Mouse (Mus musculus) thymus, postnatal 25 days (tissue): ENCODE measurements around the gene Wdr72.

Experiments
- DNase-seq: peaks from one replicate; pipeline ENCODE4 v3.0.0; 2022

Wdr72 gene

DNA sequence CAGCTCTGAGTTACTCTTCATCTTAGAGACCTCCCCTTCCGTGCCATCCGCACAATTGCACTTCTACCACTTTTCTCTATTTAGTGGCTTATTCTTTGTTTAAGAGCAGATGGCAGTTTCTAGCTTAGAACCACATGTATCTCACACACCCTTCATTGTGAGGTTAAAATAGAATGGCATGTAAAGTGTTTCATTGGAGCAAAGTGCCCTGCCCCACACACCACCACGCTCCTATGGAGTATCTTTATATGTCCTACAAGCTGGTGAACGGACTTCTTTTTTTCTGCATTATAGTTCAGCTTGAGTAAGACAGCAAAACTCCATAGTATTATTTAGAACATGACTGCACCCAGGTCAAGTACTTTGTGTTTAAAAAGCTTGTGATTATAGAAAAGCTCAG lies 137.9 kb downstream of the Wdr72 start:
- no peak for DNase-seq

DNA sequence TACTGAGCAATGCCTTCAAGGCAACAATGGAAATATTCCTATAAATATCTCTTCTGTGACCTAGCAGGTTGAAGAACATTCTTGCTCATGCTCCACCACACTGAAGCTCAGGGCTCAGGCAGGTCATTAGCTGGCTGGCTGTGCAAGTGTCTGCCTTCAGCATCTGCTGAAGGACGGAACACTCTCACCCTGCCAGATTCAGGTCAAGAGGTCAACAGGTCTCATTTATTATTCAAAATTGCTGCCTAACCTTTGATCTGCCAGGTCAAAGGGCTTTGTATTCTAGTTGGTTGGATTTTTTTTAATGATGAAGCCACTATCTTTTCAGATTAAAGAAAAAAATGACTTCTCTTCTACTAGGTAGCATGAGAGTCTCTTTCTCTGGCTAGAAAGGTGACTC lies 139.3 kb downstream of the Wdr72 start:
- no peak for DNase-seq

DNA sequence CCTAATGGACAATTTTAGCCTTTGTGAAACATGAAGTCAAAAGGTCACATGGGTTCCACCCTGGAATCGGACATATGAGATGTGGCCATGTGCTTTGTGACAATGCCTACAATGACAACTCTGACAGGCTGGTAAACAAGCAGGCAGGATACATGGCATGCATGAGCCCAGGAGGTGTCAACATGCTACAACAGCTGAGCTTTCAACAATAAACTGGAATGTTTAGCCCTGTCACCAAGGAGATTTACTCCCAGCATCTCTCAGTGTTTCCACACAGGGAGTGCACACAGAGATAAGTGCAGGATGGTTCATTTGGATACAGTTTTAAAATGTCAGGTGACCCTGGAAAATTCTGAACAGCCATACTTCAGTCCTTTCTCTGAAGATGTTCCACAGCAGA lies 140.4 kb downstream of the Wdr72 start:
- no peak for DNase-seq

DNA sequence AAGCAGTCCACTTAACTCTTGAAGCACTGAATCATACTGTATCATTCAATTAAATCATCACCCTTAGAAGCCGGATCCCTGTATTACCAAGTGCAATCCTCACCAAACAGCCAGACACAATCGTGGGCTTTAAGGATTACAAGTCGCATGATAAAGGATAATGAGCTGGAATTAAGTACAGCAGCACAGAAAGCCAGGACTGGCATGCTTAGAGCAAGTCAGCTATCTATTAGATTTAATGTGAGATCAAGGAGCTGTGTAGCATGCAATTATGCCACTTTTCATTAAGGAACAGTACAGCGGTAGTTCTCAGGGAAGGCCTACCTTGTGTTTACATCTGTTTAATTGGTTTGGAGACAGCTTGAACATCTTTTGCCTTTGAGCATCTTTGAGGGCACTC lies 148.2 kb downstream of the Wdr72 start:
- no peak for DNase-seq

DNA sequence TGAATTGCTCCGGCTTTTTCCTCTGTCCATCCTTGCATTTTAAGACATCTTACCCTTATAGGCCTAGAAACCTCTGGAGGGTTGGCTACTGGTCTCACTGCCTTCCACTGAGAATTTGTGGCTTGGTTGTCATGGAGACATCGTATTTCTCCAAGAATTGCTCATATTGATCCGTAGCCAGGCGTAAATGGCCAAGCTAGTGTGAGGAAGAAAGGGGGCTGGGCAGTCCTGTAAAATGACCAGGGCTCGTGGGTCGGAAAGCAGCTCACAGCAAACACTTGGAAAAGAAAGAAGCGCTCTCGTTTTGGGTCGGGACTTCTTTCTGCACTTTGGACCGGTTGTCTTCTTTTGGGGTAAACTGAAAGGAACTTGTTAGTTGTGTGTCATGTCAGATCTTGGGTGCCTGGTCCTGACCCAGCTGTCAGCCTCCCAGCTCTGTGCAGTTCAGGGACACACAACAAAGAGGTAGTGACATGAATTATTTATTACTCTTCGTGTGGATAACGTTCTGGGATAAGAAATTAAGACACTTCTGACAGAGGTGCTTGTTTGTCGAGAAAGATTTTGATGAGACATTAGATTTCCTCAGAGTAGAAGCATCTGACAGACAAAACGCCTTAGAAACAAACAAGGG lies 167.7 kb downstream of the Wdr72 start:
- no peak for DNase-seq

DNA sequence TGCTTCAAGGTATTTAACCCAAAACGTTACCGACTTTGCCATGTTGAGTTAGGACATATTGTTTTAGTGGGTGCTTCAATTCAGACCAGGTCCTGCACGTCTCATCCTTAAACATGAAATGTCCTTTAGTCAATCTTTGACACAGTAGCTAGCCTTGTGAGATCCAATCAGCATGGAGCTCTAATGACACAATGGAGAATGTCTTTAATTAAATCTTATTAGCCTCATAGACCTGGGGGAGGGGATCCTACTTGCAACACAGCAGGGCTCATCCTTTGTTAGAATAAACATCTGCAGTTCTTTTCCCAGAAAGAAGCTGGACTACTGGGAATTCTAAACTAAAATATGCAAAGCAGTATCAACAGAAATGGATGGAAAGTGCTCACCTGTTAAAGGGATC lies 171.9 kb downstream of the Wdr72 start:
- DNase-seq, result no peak

DNA sequence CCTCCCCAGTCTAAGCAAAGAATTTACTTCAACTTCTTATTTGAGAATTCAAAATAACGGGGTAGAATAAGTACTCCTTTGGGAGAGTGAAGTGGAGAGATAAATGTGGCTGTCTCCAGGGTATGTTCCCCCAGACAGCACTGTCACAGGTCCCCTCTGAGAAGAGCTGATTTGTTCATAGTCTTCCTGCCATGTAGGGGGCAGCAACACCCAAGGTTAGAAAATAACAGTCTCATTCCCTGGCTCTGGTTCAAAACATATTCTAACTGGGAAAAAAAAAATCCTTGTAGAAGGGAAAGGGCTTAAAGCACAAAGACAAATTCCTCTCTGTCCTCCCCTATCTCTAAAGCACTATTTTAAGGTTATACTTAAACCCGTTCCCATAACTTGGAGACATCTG lies 176.1 kb downstream of the Wdr72 start:
- no peak for DNase-seq

DNA sequence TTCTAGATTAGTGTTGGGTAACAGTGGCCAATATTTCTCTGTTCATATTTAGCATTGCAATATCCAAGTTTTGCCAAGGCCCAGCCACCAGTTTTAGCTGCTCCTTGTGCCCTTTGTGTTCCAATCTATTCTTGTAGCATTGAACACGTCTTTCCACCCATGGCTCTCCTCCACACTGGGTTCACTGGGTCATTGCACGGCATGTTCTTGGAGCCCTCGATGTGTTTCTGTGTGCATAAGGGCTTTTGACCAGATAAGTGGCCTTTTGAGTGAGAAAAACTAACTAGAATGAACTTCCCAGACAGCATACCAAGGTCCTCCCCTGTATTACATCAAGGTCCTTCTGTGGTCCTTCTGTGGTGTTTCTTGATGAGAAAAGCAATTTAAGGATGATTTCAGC lies 184.3 kb downstream of the Wdr72 start:
- DNase-seq, result no peak

DNA sequence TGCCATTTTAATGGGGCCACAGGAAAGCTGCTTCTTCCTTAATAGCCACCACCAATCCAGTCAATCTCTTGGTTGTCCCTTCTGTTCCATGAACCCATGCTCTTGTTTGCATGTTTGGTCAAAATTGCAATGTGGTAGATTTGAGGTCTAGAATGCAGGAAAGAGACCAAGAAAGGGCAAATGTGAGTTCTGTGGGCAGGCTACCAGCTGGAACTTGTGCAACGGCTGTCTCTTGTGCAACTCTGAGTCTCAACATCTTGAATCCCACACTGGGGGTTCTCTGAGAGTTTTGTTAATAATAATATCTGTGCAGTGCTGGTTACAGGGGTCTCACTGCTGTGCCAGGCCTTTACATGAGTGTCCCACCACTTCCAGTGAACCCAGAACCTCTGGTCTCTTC lies 208.6 kb downstream of the Wdr72 start:
- no peak for DNase-seq

DNA sequence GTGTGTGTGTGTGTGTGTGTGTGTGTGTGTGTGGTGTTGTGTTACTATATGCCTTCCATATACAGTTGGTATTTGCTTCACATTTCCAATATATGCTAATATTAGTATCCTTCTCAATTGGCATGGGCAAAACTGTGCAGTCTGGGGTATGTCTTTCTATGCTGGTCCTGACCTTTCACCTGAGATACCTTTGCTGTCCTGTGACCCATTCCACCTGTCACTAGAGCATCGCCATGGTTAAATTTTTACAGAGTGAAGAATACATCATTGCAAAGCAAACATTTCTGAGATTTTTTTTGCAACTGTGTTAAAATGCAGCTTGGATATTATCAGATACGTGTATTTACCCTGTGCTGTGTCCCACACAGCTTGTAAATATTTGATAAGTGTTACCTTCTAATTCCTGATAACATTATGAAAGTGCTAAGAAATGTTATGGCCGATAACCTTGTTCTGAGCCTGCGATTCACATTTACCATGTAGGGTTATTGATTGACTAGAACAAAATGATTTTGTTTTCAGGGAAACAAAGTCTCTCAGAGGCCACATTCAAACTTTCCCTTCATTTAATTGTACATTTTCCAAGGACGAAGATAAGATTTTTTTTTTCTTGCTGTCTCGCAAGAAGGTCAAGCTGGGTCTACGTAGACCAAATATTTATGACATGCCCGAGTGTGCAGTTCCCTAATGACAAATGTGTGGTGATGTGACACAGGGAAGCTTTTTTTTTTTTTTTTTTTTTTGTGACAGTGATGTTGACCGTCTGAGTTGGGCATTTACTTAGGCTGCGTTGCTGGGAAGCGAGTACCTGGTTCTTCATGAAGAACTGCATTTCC lies 214.2 kb downstream of the Wdr72 start:
- DNase-seq, result no peak

DNA sequence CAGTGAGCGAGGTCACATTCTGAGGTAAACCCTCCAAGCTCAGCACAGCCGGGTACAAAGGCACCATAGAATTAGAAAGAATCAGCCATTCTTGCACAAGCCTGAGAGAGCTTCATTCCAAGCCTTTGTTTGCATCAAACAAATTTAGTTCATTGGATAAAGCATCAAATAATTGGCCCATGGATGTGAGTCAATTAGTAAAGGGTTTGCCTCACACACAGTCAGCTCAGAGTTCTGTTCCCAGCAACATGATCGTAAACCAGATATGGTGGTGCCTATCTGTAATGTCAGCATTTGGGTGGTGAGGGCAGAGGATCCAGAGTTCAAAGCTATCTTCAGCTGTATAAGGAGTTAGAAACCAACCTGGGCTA lies 214.8 kb downstream of the Wdr72 start:
- DNase-seq, result no peak

DNA sequence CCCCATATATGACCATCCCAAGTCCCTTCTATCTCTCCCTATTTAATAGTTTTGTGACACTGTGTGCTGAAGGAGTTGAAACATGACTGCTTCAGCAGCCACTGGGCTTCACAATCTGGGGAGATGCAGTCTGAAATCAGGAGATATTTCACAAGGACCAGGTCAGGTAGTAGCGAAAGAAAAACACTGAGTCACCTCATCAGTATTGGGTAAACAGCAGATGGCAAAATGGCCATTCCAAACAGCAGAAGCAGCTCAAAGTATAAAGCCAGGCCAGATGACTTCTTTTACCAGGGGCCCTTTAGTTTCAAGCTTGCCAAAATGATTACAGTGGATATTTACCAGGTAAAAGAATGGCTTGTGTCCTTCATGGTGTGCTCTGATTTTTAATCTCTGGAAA lies 215.8 kb downstream of the Wdr72 start:
- DNase-seq, result no peak

DNA sequence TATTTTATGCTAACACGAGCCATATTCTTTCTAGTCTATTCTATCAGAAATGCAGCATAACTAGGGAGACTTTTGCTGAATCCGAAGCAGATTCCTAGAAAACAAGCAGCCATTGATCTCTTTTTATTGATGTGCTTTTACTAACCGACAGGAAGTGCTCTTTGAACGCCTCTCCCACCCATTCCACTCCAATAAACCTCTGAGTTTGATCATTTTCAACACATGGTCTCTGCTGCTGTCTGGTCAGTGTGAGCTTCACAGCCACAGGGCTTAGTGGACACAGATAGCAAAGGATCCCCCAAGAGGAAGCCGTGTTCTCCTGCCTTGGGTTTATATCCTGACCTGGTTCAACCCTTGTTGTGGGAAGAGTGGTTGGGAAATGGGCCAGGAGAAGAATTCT lies 218.7 kb downstream of the Wdr72 start:
- no peak for DNase-seq

DNA sequence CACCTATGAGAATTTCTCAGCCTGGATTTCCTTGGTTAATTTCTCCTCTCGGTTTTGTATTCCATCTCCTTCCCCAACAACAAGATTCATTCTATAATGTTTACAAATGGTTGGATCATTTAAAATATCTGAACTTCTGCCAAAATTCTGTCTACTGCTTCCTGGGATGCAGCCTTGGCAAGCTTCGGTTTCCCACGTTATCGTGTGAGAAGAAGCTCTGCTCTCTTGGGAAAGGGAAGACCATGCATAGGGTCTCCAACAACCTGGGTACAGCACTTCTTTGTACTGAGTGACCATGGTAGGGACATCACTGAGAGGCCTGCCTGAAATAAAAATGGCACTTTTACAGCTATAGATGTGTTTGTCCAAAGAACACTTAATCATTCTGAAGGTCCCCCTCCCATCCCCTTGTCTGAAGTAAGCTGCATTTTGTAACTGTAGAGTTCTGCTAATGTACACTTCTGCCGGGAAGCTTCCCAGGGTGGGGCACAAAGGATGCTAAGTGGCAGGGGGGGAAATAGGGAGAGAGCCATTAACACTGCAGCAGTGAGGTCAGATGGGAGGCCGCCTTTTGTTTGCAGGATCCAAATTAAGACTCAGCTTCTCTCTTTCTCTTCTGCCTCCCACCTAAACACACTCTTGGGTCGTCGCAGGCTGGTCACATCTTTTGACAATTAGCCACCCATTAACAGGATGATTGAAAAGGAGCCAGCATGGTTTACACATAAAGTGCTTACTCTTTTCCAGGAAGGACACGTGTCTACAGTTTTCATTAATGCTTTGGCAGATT lies 220.7 kb downstream of the Wdr72 start:
- no peak for DNase-seq

DNA sequence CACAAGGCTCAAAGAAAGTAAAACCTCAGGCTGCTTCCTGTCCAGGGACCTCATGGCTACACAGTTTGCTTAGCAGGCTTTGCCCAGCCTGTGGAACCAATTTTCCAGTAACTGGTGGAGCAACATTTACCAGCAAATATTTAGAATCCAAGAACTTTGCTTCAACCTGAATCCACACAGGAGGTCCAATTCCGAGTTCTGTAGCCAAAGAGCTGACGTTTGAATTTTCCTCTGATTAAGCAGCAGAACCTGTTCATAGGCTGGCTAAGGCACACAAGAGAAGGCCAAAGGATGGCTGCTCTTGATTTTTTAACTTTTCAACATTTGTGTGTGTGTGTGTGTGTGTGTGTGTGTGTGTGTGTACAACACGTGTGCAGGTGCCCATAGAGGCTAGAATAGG lies 222.2 kb downstream of the Wdr72 start:
- DNase-seq, result no peak
